Mouse (Mus musculus) spleen, adult 2 months (tissue): ENCODE results near the gene E2f4. TPM values are rescaled to one million over a fixed set of nuclear protein-coding genes. Genes with fewer than 3 reads are reported as not detected.

Source experiments
- DNase-seq, 2 experiments: peaks; one replicate each; pipeline versions ENCODE4 v3.0.0 to v3.0.0-alpha.2; 2012 to 2021; ENCODE audit warnings: low spot score in 2 of 2, low read depth in 1 of 2
- H3K27ac ChIP-seq: fragments of 200-500 bp; 2 replicates; pipeline ENCODE4 v1.5.1; 2012; ENCODE audit warnings: low read length, inconsistent platforms; ENCODE audit not compliant: insufficient read depth
- H3K27me3 ChIP-seq: fragments of 200-500 bp; 2 replicates; pipeline ENCODE4 v1.6.1; 2012; ENCODE audit warnings: mild to moderate bottlenecking, moderate library complexity, low read length, inconsistent platforms; ENCODE audit not compliant: control insufficient read depth, insufficient read depth
- H3K36me3 ChIP-seq: fragments of 200-500 bp; 2 replicates; pipeline ENCODE4 v1.6.1; 2012; ENCODE audit warnings: mild to moderate bottlenecking, low read length, inconsistent platforms; ENCODE audit not compliant: control insufficient read depth, insufficient read depth
- H3K4me1 ChIP-seq: fragments of 200-500 bp; 2 replicates; pipeline ENCODE4 v1.6.1; 2011; ENCODE audit warnings: inconsistent platforms; ENCODE audit not compliant: control insufficient read depth, insufficient read depth, insufficient read length
- H3K4me3 ChIP-seq: fragments of 200-500 bp; 2 replicates; pipeline ENCODE4 v1.5.1; 2011; ENCODE audit warnings: mild to moderate bottlenecking, inconsistent platforms; ENCODE audit not compliant: insufficient read depth, insufficient read length; ENCODE audit errors: extremely low read depth
- CTCF ChIP-seq: fragments of 200-500 bp; IDR thresholded peaks from 2 replicates; pipeline ENCODE4 v1.5.1; 2011; ENCODE audit warnings: mild to moderate bottlenecking, inconsistent platforms; ENCODE audit not compliant: insufficient read depth, insufficient read length, insufficient replicate concordance; ENCODE audit errors: extremely low read depth
- POLR2A ChIP-seq: fragments of 200-500 bp; IDR thresholded peaks from 2 replicates; pipeline ENCODE4 v1.6.1; 2011; ENCODE audit warnings: low read depth, low read length, inconsistent platforms
- WGBS: fragments of 180-500 bp; shearing (Covaris S2); methylation state at CpG from one replicate; pipeline ENCODE4 v1.1.7; 2018; 5-methylcytosine and 5-hydroxymethylcytosine counted together
- polyA plus RNA-seq: library from polyadenylated mRNA; depleted of rRNA; stranded (reverse); fragments of >200 nt; gene quantifications from 2 replicates; pipeline ENCODE4 v1.2.3, GENCODE M21; 2012

E2f4 gene
- polyA plus RNA-seq, 1 experiment = 165 TPM

- Histone ChIP-seq H3K4me3 (no peak overlapping the region), H3K36me3 (peaks cover 18% of the 10 kb centered on the region), H3K4me1 (no peaks in the 10 kb centered on the region; the same call in 1 of the 2 replicates), H3K27ac (no peak overlapping the region), H3K27me3 (no peaks in the 10 kb centered on the region)
- no peak for DNase-seq
- WGBS = 93% methylated on average over 15 of the region's 15 CpGs
- TF ChIP-seq CTCF (no peak), POLR2A (no peak)
Measured at GRCm38 (mm10) chr8:105309142-105309847, 11.8 kb downstream of the E2f4 start.

- Histone ChIP-seq H3K4me1 (no peaks in the 10 kb centered on the region; the same call in 1 of the 2 replicates), H3K36me3 (peaks cover 17% of the 10 kb centered on the region), H3K27me3 (no peaks in the 10 kb centered on the region), H3K4me3 (no peak overlapping the region), H3K27ac (no peak overlapping the region)
- 94% methylated on average over 8 of the region's 8 CpGs for WGBS
- TF ChIP-seq POLR2A = no peak
- TF ChIP-seq CTCF = no peak
- DNase-seq = no peak
Measured at GRCm38 (mm10) chr8:105310118-105310517, 12.7 kb downstream of the E2f4 start.

- DNase-seq = no peak
- Histone ChIP-seq H3K4me3 (no peak overlapping the region), H3K4me1 (no peaks in the 10 kb centered on the region), H3K36me3 (peaks cover 19% of the 10 kb centered on the region), H3K27ac (no peak overlapping the region), H3K27me3 (no peaks in the 10 kb centered on the region)
- no peak for TF ChIP-seq CTCF
- no peak for TF ChIP-seq POLR2A
- WGBS = 78% methylated on average over 1 of the region's 1 CpGs
Measured at GRCm38 (mm10) chr8:105311718-105312117, 14.3 kb downstream of the E2f4 start.

- no peaks in the 10 kb centered on the region for H3K4me1 ChIP-seq
- H3K27me3 ChIP-seq = no peaks in the 10 kb centered on the region
- H3K36me3 ChIP-seq = peaks cover 20% of the 10 kb centered on the region
- TF ChIP-seq POLR2A (no peak), CTCF (no peak)
- no peak overlapping the region for H3K27ac ChIP-seq
- 87% methylated on average over 8 of the region's 8 CpGs for WGBS
- no peak for DNase-seq
- H3K4me3 ChIP-seq = no peak overlapping the region
Measured at GRCm38 (mm10) chr8:105312891-105313481, 15.5 kb downstream of the E2f4 start.

GRCm38 (mm10) chr8:105313622-105314402 lies 16.3 kb downstream of the E2f4 start:
- no peaks in the 10 kb centered on the region for H3K4me1 ChIP-seq
- peaks cover 19% of the 10 kb centered on the region for H3K36me3 ChIP-seq
- H3K4me3 ChIP-seq = no peak overlapping the region
- 94% methylated on average over 9 of the region's 9 CpGs for WGBS
- no peaks in the 10 kb centered on the region for H3K27me3 ChIP-seq
- DNase-seq = no peak
- TF ChIP-seq POLR2A = no peak
- no peak for TF ChIP-seq CTCF
- H3K27ac ChIP-seq = no peak overlapping the region

- H3K27ac ChIP-seq = no peak overlapping the region
- 94% methylated on average over 18 of the region's 18 CpGs for WGBS
- TF ChIP-seq CTCF = no peak
- TF ChIP-seq POLR2A = no peak
- H3K4me1 ChIP-seq = no peaks in the 10 kb centered on the region
- H3K27me3 ChIP-seq = no peaks in the 10 kb centered on the region
- no peak for DNase-seq
- H3K4me3 ChIP-seq = no peak overlapping the region
- H3K36me3 ChIP-seq = peaks cover 19% of the 10 kb centered on the region
Measured at GRCm38 (mm10) chr8:105315073-105315769, 17.8 kb downstream of the E2f4 start.
